Mouse (Mus musculus) cerebellum, postnatal 14 days (tissue): ENCODE measurements around the gene Aldh1a2.

Experiments
- DNase-seq, 2 experiments: peaks; one replicate each; pipeline ENCODE4 v3.0.0; 2021; ENCODE audit warnings: mixed read lengths in 2 of 2

The Aldh1a2 gene

DNA sequence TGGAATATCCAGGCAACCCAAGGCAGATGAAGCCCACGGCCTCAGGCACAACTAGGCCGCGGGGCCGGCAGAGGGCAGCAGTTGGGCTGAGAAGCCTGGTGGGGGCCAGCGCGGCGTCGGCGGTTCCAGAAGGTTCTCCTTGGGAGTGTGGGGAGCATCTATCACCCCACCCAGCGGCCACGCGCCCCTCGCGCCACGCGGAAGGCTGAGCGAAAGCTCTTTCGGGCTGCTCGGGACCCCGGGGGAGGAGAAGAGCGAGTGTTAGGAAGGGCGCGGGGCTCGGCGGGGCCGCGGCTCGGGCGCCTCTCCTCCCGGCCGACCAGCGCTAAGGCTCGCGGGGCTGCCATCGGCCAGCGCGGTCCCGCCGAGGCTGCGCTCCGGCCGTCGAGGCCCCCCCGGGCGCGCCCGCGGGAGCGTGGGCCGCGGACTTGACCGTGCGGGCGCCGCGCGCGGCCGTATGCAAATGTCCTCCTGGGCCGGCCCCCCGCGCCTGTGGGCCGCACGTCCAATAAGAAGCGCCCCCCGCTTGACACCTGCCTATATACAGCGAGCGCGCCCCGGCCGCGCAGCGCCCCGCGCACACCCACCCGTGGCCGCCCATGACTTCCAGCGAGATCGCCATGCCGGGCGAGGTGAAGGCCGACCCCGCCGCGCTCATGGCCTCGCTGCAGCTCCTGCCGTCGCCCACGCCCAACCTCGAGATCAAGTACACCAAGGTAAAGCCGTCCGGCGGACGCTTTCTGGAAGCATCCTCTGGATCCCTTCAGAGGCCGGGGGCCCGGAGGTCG, at the start of gene Aldh1a2:
Gene Aldh1a2 (plus strand): TSS at position 542 of the 788 bp plus-strand sequence.
- DNase-seq, result peak; percentile 70 to 77

- DNase-seq, result no peak
Measured at GRCm38 (mm10) chr9:71166019-71166705, 49.4 kb upstream of the Aldh1a2 start.

DNA sequence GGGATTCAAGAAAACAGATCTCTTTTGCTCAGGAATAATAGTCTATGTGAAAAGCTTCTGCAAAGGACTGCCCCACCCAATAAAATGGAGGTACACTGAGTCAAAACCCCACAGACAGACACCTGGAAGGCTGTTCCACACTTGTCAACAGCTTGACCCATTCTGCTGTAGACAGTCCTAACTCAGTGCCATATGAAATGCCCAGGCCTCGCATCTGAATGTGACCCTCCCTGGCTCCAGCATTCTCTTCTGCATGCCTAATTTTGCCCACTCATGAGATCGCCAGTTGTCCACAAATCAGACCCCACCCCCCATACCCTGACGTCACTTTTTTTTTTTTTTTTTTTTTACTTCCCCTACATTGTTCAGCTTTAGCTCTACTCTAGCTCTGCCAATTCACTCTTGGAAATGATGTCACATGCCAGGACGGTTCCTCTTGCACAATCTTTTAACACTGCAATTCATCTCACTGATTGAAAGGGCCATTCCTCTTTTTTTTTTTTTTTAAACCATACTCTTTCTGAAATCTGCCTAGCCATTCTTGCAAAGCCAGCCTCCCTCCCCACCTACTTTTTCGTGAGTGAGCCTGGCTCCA, 48.6 kb upstream of the Aldh1a2 start:
- no peak for DNase-seq

DNA sequence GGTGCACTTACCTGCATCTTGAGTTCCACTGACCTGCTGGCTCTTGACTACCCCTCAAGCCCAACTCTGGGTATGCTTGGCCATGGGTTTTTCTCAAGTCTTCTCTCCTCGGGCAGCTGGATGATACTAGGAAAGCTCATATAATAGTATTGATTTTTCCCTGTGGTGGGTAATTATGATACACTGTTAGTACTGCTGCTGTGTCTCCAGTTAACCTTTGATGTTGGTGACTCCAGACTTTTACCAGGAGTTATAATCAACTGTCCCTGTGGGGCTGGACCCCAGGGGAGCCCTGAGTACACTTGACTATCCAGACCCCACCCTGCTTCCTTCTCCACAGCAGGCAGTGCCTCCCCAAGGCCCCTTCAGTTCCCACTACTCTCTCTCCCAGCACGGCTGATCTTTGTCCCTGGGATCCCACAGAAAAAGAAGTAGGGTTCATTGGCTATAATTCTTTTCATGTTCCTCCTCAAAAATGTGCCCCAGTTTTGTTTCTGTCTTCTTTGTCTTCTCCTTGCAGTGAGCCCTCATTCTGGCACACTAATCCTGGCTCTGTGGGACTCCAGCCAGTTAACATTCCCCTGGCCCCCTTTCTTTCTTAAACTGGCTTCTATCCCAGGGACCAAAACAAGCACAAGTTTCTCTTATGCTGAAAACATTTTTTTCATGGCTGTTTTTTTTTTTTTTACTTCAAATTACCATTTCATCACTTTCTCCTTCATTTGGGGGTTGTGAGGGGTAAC, 47.9 kb upstream of the Aldh1a2 start:
- DNase-seq, result peak in 1 of 2 experiments; percentile 18

DNA sequence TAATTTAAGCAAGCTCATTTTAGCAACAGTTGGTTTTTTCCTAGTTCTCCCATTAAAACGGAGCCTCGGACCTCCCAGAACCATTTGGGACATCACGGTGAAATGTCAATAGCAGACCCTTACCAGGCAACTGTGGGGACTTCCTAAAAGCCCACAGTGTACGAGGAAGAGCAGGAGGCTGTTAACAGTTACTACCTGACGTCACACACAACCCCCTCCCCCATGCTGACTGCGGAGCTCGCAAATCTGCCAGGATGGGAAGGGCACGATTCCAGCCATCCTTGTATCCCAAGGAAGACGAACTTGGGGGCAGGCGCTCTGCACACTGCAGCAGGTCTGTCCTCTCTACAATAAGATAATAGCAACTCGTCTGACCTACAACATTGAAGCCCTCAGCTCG, 47.1 kb upstream of the Aldh1a2 start, which contains the start of gene Aqp9:
Gene Aqp9 (minus strand): TSS at position 172 of the 400 bp plus-strand sequence.
- peak; percentile 14 to 24 for DNase-seq

- DNase-seq, result no peak
Measured at GRCm38 (mm10) chr9:71173533-71173932, 42.1 kb upstream of the Aldh1a2 start.

DNA sequence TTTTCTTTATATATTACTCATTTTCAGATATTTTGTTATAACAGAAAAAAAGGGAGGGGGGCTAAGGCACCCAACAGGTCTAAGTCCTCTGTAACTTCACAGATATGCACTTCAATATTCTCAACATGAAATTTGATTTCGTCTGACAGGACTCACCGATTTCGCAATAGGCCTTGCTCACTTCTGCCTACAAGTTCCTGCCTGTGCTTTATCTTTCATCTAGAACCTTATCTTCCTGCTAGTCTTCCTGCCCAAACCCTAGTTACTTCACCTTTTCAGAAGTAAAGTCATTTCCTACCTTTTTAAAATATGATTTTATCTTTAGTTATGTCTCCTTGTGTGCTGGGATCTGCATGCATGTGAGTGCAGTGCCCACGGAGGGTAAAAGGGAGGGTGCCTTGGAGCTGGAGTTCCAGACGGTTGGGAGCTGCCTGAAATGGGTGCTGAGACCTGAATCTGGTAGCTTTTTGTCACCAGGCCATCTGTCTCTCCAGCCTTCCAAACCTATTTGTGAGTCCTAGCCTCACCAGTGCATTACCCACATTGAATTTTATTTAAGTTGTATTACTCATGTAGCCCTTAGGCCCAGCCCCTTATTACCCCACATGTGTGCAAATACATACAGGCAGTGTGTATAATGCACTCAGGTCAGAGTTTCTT, 41.1 kb upstream of the Aldh1a2 start:
- no peak for DNase-seq

DNA sequence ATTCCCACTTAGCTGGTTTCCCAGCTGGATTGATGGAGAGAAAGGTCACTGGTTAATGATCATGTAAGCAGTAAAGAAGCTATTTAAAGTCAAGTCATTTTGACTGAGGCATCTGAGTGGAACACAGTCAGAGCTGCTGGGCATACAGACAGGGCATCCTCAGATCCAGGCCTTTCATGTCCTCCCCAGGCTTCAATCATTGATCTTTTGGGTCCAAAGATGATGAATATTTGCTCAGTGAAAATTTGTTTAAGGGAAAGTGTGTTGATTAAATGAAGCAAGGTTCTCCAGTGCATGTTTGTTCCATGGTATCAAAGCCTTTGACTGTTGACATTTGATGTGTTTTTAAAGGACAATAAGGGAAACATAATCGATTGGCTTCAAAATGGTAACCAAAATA, 39.9 kb upstream of the Aldh1a2 start:
- DNase-seq, result no peak

DNA sequence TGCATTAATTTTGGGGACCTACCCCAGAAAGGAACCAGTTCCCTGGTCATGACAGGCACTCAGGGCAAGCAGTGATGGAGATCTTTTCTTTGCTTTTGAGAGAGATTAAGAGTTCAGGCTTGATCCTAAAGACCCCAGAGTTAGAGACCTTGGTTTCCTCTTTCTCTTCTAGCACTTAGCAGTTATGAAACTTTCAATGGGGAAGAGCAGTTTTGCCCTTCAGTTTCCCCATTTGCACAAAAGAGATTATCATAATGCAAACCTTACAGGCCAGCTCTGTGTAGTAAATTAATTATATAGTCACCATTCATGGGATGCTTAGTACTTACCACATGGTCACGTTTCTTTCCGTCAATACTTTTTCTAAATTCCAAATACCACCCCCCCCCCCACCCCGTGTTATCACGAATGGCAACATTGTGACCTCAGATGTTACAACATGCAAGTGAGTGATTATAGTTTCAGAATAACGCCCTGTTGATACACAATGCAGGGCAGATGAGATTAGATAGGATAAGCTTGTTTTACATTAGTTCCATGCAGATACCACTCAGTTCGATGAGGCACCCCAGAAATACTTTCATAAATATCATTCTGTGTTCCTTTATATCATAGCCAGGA, 36.2 kb upstream of the Aldh1a2 start:
- no peak for DNase-seq

GRCm38 (mm10) chr9:71179964-71180700, 35.5 kb upstream of the Aldh1a2 start:
- no peak for DNase-seq

- no peak for DNase-seq
Measured at GRCm38 (mm10) chr9:71185285-71185684, 30.3 kb upstream of the Aldh1a2 start.

DNA sequence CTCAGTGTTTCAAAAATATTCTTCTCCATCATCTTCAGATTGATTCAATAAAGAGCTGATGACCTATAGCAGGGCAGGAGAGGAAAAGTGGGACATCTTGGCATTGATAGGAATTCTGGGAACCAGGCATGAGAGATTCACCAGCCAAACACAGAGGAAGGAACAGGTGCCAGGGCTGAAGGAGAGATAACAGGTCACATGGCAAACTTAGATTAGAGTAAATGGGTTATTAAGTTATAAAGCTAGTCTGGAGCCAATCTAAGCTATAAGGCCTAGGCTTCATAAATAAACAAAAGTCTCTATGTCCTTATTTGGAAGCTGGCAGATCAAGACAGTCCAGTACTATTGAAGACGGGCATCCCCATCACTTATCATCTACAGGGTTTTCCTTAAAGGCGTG, 29.8 kb upstream of the Aldh1a2 start:
- DNase-seq, result no peak

DNA sequence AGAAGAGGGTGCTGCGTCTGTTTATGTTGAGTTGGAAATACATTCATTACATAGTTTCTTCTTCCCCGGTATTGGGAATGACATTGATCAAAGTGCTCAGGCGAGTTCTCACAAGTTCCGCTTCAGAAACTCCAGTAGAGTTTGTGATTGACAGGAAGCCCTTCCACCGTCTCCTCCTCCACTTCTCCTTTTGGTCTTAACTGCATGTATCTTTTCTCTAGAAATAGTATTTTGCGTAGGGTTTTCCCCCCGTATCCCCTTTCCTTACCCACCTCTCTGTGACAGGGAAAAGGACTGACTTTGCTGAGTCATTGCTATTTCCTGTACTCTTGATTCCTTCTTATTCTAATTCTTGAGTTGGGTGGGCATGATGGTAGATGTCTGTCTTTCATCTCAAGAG, 28.2 kb upstream of the Aldh1a2 start:
- DNase-seq, result no peak

DNA sequence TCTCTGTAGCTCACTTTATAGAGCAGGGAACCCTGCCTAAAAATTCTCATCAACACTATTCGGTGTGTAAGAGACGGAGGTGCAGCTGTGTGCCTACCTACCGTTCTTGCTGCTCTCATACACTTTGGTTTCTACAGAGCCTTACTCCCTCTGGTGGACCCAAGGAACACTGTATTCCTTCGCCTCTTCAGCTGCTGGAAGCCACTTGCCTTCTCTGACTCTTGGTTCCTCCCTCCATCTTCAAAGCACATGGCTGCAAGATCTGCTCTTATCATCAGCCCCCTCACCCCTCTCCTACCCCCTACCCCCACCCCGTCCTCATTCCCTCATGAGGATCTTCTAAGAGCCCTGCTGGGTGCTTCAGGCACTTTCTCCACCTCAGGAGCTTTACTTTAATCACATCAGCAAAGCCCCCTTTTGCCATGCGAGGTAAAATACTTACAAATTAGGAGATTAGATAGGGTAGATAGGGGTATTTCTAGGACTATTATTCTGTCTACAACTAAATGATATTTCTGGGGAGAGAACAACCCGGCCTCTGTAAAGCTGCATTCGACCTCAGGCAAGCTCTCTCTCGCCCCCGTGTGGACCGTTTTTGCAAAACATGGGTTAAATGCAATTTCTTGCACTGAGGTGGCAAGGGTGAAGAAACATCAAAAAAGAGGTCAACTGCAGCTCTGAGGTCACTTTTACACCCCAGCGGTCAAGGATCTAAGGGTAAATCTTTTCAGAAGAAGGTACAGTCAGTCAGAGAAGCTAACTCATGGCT, 26.8 kb upstream of the Aldh1a2 start:
- DNase-seq, result peak; percentile 76 to 85

- DNase-seq, result no peak
Measured at GRCm38 (mm10) chr9:71198826-71199225, 16.8 kb upstream of the Aldh1a2 start.

DNA sequence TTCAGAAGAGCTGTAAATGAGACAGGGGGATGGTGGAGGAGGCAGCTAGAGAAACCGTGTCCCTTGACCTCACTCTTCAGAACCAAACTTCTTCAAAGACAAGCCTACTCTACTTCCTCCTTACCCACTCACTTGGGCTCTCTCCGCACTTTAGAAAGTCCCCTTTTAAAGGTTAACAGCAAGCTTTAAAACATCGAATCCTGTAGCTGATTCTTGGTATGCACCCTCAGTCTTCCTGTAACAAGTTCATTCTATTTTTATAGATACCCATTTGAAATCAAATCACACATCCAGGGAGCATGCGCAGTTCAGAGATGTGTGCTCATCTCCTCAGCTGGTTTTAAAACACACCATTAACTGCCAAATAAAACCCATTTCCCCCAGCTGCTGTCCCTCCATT, 13.3 kb upstream of the Aldh1a2 start:
- DNase-seq, result no peak

GRCm38 (mm10) chr9:71209299-71209698, 6.3 kb upstream of the Aldh1a2 start:
- DNase-seq, result no peak

DNA sequence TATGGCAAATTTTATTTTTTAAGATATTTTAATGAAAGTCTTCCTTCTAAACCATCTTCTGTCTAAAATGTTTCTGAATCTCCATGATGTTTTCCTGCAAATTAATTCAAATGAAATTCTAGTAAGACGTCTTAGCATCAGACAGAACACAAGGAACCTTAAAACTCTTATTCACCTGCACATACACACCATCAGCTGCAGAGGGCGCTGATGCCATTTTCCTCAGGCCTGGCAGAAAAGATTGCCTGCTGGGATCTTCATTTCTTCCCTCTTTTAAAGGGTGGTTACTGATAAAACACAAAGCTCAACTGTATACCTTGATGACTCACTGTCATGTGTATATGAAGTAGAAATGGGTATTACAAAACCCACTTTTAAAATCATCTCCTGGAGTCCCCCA, 4.7 kb upstream of the Aldh1a2 start:
- peak; percentile 42 to 52 for DNase-seq

- no peak for DNase-seq
Measured at GRCm38 (mm10) chr9:71213636-71214035, 2.0 kb upstream of the Aldh1a2 start.
